Mouse (Mus musculus) hindbrain, embryonic 10.5 days (tissue): ENCODE measurements at regions not wholly inside any gene's neighbourhood (a gene's known extent, or its start where the extent isn't known, plus 50 kb on each side); places are given as distances from the start of the nearest gene placed in this dataset.

Experiments used
- DNase-seq: peaks from one replicate; pipeline ENCODE4 v3.0.0-alpha.2; 2017; ENCODE audit warnings: low spot score
- H3K27ac ChIP-seq: fragments of 300-500 bp; sonication (generic); 2 replicates; pipeline ENCODE4 v1.5.1; 2016; ENCODE audit warnings: mild to moderate bottlenecking, moderate library complexity
- H3K27me3 ChIP-seq: fragments of 300-500 bp; sonication (generic); 2 replicates; pipeline ENCODE4 v1.6.1; 2016; ENCODE audit warnings: mild to moderate bottlenecking; ENCODE audit not compliant: poor library complexity, insufficient read depth, severe bottlenecking
- H3K36me3 ChIP-seq: fragments of 300-500 bp; sonication (generic); 2 replicates; pipeline ENCODE4 v1.6.1; 2016; ENCODE audit warnings: mild to moderate bottlenecking, moderate library complexity
- H3K4me1 ChIP-seq: fragments of 300-500 bp; sonication (generic); replicated peaks from 2 replicates; pipeline ENCODE4 v1.6.1; 2016; ENCODE audit warnings: mild to moderate bottlenecking
- H3K4me3 ChIP-seq: fragments of 300-500 bp; sonication (generic); 2 replicates; pipeline ENCODE4 v1.5.1; 2016; ENCODE audit warnings: mild to moderate bottlenecking, moderate library complexity
- H3K9me3 ChIP-seq: fragments of 300-500 bp; sonication (generic); 2 replicates; pipeline ENCODE4 v1.6.1; 2016; ENCODE audit warnings: mild to moderate bottlenecking, moderate library complexity
- WGBS: fragments of 180-500 bp; shearing (Covaris S2); methylation state at CpG from one replicate; pipeline ENCODE4 v1.1.7; 2016; 5-methylcytosine and 5-hydroxymethylcytosine counted together

GRCm38 (mm10) chr9:67107938-67108337 lies 58.7 kb upstream of the Tpm1 start:
- Histone ChIP-seq H3K27me3 (no peaks in the 10 kb centered on the region), H3K9me3 (no peaks in the 10 kb centered on the region), H3K4me1 (peaks cover 13% of the 10 kb centered on the region), H3K36me3 (no peaks in the 10 kb centered on the region), H3K4me3 (no peak overlapping the region), H3K27ac (no peak overlapping the region)
- no peak for DNase-seq
- 74% methylated on average over 3 of the region's 3 CpGs for WGBS

- Histone ChIP-seq H3K36me3 (no peaks in the 10 kb centered on the region), H3K9me3 (no peaks in the 10 kb centered on the region), H3K27me3 (no peaks in the 10 kb centered on the region), H3K4me1 (peaks cover 18% of the 10 kb centered on the region), H3K27ac (peak overlapping the region; percentile 68), H3K4me3 (no peak overlapping the region)
- WGBS = 38% methylated on average over 9 of the region's 9 CpGs
- peak; percentile 46 for DNase-seq
Measured at GRCm38 (mm10) chr9:67105867-67106266, 56.7 kb upstream of the Tpm1 start.

DNA sequence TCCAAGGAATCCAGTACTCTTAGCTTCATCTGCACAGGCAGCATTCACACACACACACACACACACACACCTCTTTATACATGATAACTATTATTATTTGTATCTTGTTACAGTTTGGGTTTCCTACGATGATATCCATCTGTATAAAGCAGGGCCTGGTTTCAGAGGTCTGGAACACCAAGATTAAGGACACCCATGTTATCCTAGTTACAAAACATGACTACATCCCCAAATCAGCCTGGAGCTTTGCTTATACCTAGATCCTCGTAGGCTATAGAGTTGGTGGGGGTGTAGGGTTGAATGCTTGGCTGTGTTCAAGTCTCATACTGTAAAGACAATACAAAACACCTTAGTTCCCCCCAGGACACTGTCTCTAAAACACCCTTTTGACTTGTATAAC lies 56.0 kb upstream of the Tpm1 start:
- Histone ChIP-seq H3K27me3 (no peaks in the 10 kb centered on the region), H3K4me1 (peaks cover 18% of the 10 kb centered on the region), H3K9me3 (no peaks in the 10 kb centered on the region), H3K4me3 (no peak overlapping the region), H3K36me3 (no peaks in the 10 kb centered on the region), H3K27ac (peak overlapping the region; percentile 68; the same call in 1 of the 2 replicates)
- 88% methylated on average over 2 of the region's 2 CpGs for WGBS
- DNase-seq = no peak

DNA sequence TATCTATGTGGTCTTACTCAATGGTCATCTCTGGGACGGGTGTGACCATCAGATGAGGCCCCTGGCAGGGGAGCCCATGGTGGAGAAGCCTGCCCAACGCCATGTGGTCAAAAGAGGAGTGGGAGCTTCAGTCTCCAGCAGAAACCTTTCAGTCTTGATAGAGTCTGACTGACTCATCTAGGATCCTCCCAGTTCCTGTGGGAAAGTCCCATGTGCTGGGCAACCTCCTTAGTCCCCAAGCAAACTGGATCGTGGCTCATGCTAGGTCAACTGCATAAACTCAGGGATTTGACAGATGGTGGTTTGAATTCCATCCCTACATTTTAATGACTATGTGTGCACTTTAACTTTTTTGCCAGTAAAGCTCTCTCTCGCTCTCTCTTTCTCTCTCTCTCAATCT lies 55.4 kb upstream of the Tpm1 start:
- DNase-seq = no peak
- Histone ChIP-seq H3K4me3 (no peak overlapping the region), H3K9me3 (no peaks in the 10 kb centered on the region), H3K27me3 (no peaks in the 10 kb centered on the region), H3K36me3 (no peaks in the 10 kb centered on the region), H3K27ac (no peak overlapping the region), H3K4me1 (peaks cover 18% of the 10 kb centered on the region)
- WGBS = 83% methylated on average over 4 of the region's 4 CpGs

- Histone ChIP-seq H3K4me1 (peaks cover 24% of the 10 kb centered on the region), H3K27ac (no peak overlapping the region), H3K27me3 (no peaks in the 10 kb centered on the region), H3K36me3 (no peaks in the 10 kb centered on the region), H3K9me3 (no peaks in the 10 kb centered on the region), H3K4me3 (no peak overlapping the region)
- no peak for DNase-seq
- 78% methylated on average over 6 of the region's 6 CpGs for WGBS
Measured at GRCm38 (mm10) chr9:67102578-67102977, 53.4 kb upstream of the Tpm1 start.

GRCm38 (mm10) chr9:67099471-67099870 lies 50.3 kb upstream of the Tpm1 start:
- WGBS = 48% methylated on average over 6 of the region's 6 CpGs

More at GRCm38 (mm10) chr9:67099471-67099870, 50.3 kb upstream of the Tpm1 start:
- Histone ChIP-seq H3K4me1 (peaks cover 11% of the 10 kb centered on the region), H3K9me3 (no peaks in the 10 kb centered on the region), H3K27ac (no peak overlapping the region), H3K27me3 (no peaks in the 10 kb centered on the region), H3K4me3 (no peak overlapping the region), H3K36me3 (no peaks in the 10 kb centered on the region)
- no peak for DNase-seq
